Mouse (Mus musculus): Measurements from ENCODE around the gene Cbx8.

Cbx8 gene

DNA sequence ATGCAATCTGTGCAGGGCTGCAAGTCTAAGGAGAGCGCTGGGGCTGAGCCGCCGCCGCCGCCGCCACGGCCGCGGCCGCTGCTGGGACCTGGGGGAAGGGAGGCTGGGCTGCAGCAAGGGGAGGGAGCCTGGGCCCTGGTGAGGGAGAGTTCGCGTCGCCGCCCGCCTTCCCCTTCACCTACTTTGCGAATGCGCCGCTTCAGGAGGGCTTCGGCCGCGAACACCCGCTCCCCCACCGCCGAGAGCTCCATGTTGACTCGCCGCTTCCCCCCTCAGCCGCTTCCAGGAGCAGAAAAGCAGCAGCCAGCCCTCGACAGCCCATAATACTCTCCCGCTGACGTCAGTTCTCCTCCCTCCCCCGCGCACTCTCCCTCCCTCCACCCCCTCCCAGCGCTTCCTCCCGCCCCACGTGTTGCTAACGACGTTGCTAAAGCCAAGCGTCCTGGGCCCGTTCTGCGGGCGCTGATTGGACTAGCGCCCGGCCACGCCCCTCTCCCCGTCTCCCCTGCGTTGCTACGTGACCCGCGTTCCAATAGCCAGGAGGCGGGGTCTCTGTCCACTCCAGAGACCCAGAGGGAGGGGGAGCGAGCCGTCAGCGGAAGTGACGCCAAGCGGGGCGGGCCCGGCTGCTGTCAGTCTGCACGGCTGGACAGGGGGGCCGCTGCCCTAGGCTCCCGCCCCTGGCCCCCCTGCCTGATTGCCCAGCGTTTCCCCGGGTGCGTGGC is at the start of gene Cbx8:
TSS of gene Cbx8 (minus strand) at position 370 of the 725 bp plus-strand sequence.
- DNase-seq (ENCODE audit: low read depth, low spot score): peak; percentile 100

DNA sequence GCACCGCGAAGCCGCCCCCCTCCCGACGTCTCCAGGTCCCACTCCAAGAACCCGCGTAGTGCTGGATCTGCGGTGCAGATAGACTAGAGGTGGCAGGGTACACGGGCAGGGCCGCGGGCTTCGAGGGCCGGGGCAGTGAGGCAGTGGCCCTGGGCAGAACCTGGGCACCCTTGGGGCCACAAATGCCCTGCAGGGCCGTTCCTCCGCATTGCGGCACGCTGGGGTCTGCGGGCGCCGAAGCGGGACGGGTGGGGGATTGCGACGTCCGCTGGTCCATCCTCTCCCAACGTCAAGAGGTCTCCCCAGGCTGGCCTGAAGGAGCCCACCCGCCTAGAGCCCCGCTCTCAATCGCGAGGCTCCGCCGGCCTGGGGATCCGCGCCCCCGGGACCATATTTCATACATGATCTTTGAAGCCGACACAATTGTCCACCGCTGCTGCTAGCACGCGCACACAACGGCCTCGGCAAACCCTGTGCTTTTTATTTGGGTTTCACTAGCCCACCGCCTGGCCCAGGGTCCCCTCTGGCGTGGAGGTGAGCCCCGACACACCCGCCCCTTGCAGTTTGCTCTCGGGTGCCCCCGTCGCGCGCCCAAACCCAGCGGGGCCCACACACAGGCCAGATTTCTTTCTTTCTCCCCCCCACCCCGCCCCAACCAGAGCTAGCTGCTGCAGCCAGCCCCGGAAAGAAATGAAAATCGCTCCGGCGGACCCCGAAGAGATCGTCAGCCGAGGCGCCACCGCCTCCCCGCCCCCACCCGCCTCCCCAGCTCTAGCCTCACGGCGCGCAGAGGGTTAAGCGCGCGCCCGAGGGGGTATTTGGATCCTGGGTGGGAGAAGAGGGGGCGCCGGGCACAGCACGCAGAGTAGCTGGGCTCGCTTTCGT is 49.5 kb upstream of the Cbx8 start:
- no peak for DNase-seq (ENCODE audit: low read depth, low spot score)

DNA sequence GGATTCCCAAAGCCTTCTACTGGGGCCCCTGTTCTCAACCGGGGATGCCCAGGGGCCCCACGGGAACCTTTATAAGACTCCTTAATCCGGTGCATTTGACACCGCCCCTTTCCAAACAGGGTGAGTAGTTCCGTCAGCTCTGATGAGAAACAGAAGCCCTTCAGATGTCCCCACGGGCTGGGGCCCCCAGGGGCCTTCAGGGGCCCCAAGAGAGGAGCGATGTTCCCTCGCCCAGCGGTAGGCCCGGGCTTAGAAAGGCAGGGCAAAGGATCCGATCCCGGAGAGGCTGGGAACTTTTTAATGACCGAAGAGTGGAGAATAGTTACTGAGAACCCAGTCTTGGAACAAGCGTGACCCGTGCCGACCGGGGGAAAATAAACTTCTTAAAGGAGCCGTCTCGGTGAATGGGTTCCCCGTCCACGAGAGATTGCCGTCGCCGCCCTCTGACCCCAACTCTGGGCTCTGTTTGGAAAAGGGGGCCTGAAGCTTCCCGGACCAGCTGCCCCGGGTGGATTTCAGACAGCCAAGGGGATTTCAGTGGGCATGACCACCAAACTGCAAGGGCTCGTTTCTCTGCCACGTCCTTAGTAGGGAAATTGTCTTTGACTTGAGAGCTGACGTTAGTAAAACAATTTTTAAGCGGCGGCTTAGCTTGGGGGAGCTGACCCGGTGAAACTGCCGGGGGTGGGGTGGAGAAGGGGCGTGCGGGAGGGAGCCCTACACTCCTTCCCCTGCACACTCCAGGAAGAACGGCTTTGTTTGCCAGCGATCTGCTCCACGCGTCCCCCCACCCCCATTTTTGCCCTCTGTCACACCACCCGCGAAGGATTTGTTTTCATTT is 48.7 kb upstream of the Cbx8 start:
- DNase-seq (ENCODE audit: low read depth, low spot score): no peak

DNA sequence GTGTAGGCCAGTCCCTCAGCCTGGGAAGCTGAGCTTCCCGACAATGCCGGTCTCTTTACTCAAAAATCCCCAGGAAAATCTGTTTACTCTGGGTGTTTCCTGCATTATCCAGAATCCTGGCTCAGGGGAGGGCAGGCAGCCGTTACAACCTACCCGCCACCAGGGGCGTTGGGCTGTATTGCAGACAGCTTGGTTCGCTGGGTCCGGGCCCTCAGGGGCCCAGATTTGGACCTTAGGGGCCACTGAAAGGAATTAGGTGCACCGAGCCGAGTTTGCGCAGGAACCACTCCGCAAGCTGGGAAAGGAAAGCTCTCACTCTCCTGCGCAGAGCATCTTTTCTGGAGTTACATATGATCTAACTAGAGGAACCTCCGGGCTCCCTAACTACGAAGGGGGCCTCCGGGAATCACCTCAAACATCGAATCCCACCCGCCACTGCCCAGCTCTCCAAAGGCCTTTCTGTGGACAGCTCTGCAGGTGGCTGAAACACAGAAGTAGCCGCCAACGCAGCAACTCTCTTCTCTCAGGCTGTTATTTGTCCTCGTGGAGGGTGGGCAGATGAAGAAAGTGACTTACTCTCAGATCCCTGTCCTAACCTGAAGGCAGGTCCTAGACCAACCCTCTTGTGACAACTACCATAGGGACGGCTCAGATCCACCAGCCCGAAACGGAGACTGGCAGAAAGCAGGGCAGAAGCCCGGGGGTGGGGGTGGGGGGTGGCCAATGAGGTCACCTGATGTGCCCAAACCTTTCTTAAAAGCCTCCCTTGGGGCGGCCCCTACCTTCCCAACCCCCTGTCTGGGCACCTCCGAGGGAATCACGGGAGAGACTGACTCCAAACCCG is 47.8 kb upstream of the Cbx8 start:
- no peak for DNase-seq (ENCODE audit: low read depth, low spot score)

DNA sequence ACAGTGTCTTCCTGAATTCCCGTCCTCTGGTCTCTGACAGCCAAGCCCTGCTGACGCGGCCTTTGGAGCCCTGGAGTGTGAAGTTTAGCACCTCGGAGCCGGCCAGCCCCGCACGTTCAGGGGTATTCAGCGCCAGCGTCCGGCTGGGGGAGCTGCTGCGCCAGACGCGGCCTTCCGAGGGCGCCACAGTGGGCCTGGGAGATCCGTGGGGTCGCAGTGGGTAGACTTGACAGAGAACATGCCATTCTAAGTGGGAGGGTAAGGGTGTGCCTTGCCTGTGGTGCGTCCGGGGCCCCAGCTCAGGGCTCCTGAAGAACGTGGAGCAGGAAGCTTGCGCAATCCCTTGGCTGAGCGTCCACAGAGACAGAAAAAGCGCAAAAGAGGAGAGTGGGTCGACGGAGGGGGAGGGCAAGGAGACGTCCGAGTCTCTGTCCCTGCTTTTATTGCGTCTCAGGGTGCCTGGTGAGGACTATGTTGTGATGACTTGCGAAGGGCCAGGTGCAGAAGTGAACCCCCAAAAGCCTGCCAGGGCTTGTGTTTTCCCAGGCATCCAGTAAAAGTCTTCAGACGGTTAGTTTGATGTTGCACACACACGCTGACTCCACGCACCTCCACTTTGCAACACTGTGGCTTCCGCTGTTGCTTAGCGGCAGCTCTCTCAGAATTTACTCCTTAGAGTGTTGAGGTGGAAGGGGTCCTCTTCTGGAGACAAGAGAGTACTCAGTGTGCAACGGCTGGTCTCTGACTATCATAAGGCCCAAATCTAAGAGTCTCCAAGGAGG is 46.7 kb upstream of the Cbx8 start:
- no peak for DNase-seq (ENCODE audit: low read depth, low spot score)

DNA sequence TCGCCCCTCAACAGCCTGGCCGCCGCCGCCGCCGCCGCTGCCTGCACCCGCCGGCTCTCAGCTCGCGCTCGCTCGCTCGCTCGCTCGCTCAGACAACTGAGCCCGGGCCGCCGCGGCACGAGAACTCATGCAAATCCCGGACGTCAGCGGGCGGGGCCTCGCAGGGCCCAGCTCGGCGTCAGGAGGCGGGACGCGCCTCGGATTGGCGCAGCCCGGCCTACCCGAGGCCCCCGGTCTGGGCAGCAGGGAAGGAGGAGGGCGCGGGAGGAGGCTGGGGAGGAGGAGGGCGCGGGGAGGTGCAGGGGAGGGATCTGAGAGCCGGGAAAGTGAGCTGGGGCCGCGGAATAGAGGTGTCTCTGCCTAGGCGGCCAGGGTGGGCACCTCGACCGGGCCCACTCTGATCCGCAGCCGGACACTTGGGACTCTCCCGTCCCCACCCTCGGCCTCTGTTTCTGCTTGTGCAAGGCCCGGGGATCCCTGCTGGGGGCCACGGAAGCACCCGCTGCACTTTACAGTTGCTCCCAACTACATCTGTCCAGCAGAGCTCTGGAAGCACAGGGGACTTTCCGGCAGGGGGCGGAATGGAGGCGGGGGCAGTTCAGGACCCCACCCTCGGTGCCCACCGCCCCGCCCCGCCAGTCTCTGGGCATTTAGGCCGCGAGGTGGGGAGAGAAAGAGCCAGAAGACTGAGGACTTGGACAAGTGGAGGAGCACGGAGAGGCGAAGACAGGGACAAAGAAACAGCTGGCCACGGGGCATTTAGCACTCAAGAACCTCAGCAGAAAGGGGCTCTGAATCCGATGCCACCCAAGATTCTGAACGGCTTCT is 45.6 kb upstream of the Cbx8 start, which contains the start of gene Cbx4:
TSS of gene Cbx4 (minus strand) at position 78 of the 828 bp plus-strand sequence.
- DNase-seq (ENCODE audit: low read depth, low spot score): peak; percentile 93

DNA sequence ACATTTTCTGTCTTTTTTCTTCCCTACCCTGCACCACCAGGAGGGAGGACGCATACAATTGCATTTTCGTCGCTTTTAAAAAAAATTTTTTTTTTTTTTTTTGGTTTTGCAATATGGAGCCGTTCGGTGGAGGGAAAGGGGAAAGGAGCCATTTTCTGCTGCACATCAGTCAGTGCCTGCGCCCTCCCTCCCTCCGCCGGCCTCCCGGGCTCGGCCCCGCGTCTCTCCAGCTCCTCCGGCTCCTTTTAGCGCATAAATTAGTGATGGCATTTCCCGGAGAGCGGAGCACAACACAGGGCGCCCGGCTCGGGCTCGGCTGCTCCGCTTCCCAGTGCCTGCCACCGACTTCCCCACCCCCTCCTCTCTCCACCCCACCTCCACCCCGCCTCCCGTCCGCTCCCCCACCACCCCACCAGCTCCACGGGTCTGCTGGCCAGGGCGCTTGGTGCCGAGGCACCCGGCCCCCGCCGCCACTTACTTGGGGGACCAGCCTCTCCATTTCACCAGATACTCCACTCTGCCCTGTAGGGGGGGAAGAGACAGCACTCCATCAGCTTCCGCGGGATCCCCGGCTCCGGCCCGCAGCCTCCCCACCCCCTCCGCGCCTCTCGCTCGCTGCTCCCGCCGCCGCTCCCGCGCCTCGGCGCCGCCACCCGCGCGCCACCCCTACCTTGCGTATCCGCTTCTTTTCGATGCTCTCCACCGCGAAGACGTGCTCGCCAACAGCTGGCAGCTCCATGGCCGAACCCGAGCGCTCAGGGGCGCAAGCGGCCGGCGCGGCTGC is 44.7 kb upstream of the Cbx8 start:
- DNase-seq (ENCODE audit: low read depth, low spot score): no peak

DNA sequence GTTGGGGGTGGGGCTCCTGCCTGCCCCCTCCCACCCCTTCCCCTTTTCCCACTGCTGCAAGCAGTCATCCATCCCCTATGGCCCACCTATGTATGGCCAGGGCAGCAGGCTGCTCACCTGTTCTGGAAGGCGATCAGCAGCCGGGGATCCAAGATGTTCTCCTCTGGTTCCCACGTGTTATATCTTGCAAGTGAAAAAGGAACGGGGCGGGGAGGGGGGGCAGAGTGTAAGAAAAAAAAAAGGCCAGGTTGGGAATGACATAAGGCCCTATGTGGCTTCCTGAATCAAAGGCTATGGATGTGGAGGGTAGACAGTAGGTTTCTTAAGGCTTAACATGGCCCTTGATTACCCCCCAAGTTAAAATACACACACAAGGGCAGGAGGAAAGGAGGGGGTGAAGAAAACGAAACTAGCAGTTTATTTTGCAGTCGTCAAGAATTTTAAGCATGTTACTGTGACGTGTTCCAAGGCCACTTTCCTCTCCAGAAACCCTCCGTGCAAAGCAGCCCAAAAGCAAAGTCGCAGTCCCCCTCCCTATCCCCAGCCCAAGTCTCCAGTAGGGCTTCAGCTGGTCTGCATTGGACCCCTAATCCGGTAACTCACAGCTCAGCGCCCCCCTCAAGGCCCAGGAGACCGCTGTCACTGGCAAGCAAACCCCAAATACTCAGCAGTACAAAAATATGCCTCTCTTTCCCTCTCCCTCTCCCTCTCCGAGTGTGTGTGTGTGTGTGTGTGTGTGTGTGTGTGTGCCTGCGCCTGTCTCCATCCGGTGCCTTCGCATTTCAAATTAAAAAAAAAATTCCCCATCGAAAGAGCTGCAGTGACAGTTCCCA is 43.9 kb upstream of the Cbx8 start:
- no peak for DNase-seq (ENCODE audit: low read depth, low spot score)

DNA sequence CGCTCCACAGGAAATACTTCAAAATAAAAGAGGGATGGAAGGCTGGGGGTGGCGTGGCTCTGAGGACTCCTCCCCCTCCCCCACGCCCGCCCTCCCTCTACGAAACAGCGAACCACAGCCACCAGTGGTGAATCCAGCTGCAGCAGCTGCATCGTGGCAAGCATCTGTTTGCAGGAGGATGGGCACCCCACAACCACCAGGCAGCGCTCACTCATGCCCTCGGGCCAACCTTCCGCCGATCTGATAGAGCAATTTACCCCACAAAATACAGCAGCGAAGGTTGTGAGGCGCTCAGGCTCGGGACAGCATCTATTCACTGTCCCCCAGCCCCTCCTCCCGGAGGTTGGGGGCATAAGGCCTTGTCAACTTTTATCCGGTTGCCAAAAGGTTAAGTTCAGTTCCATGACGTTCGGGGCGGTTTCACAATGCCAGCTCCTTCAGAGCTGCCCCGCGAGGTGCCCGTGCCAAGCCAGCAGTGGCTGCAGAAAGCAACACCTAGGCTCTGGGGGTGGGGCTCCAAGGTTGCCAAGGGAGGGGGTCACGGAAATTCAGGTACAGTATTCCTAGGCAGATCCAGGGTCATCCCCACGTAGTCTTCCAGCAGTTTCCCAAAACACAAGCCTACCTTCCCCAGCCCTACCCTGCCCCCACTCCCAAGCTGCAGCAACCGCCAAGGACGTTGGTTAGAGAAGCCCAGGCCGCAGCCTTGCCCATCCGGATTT is 43.1 kb upstream of the Cbx8 start:
- no peak for DNase-seq (ENCODE audit: low read depth, low spot score)

DNA sequence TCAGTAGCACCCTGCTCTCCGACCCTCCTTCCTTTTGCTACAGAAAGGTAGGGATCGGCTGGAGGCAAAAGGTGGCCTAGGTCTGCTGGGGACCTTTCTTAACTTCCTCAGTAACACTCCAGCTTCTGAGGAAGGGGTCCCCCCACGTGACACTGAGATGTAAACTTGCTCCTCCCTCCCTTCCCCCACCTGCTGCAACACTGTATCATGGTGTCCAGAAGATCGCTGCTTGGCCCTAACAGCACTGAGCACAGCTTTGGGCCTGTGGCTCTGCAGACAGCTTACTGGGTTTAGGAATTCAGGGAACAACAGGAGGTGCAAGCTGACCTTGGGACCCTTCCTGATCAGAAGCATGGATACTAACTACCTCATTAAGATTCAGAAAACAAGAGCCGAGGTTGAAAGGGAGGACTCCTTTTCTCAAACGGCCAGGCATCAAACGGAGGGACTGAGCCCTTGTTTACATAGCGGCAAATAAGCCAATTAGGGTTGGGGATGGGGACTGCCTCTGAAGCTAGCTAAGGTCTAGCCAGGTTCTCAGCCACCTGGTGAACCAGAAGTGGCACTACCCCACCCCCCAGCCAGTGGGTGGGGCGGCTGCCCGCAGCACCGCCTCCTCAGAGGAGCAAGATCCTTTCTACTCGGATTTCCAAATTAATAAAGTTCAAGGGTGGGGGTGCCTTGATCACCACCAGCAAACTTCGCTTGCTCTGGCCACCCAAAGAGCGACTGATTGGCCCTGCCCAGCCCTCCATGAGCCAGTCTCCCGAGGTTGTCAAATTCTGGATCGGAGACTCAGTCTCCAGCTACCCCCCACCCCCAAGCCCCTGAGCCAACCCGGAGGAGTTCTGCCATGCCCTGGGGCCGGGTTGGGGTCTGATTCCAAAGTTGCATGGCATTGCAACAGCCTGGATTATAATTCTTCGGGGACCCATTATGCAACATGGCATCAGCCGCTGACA is 42.1 kb upstream of the Cbx8 start:
- no peak for DNase-seq (ENCODE audit: low read depth, low spot score)

DNA sequence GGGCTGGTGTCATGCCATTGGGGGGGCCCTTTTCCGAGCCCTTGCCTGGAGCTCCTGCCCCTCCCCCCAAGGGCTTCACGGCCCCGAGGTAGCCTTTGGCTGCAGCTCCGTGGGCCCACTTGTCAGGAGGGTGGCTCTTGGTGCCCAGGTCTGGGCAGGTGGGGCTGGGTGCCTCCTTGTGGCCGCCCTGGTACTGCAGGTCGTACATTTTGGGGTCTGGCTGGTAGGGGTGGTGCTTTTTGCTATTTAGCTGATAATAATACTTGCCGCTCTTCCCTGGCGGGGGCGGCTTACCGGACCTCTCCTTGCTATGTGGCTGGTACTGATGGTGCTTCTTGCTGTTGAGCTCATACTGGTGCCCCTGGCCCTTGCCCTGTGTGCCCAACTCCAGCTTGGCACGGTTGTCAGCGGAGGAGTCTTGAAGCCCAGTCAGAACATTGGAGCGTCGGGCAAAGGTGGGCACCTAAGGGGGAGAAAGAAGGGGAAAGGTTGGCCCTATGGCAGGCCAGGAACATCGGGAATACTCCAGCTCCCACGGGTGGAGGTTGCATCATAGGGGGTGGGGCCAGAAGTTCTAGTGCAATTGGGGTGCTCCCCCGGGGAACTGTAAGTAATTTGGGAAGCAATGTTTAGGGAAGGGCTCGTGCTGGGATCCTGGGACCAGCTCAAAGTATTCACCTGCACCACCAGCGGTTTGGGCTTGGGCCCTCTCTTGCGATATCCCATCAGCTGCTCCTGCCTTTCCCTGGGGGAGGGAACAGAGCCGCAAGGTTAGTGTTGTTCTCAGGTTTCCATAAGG is 41.3 kb upstream of the Cbx8 start:
- no peak for DNase-seq (ENCODE audit: low read depth, low spot score)

DNA sequence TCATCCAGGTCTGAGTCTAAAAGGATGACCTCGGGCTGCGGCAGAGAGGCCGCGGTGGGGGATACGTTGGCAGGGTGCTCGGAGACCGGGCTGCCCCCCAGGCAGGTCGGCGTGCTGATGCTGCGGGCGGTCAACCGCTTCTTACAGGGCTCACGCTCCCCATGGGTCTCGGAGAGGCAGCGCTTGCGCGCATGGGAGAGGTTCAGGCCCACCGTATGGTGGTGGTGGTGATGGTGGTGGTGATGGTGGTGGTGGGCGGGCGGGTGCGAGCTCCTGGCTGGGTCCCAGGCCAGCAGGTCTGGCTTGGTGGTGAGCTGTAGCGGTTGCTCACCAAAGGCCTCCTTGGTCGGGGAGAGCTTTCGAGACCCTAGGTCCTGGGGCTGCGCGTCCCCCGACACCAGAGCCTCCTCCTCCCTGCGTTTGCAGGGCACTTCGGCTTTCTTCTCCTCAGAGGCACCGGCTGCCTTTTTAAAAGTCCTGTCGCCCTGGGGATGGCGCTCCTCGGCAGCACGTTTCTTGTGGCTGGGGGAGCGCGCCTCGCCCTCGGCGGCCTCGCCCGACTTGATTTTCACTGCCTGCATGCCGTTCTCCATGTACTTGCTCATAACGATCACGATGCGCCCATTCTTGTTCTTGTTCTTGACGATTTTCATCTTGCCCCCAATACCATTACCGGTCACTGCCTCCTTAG is 40.5 kb upstream of the Cbx8 start:
- no peak for DNase-seq (ENCODE audit: low read depth, low spot score)

DNA sequence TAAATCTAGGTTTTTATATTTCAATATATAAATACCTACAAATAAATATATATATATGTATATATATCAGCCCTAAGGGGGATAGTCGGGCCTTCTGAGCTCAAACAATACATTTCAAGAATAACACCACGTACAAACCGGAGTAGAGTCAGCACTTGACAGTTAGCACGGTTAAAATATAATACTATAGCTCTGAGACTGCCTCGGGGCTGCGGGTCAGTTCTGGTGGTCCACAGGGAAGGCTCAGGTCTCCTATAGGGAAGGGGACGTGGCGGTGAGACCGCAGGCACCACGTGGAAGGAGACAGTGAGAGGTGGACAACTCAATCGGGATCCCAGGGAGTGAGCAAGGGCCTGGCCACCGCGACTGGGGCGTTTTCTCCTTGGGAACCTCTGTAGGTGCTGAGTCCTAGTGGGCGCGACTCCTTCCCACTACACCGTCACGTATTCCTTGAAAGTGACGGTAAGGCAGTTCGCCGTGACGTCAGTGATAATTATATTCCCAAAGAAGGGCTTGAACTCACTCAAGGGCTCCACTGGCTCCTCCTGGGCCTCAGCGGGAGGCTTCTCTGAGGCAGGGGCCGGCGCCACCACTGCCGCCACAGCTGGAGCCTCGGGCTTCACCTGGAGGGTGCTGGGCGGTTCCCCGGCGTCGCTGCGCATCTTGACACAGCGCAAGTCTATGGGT is 39.8 kb upstream of the Cbx8 start:
- DNase-seq (ENCODE audit: low read depth, low spot score): no peak

DNA sequence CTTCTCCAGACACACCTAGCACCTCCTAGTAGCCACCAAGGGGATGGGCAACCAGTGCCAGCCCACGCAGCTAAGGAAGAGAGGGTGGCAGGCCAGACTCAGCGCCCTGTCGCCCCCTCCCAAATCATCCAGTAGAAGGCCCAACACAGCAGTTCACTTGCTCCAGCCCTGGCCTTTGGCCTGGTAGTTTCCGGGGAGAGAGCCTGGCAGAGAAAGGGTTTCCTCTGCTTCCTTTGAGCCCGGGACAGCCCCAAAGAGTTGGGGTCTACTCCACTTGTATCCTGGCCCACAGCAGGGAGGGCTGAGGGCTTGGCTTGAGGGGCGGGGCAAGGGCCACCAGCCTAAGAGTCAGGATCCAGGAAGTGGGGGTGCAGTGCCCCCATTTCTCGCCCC is 38.7 kb upstream of the Cbx8 start:
- no peak for DNase-seq (ENCODE audit: low read depth, low spot score)
